Mouse (Mus musculus) forebrain, embryonic 12.5 days (tissue): ENCODE data around the gene Tmem147. TPM values are rescaled to one million over a fixed set of nuclear protein-coding genes. Genes with fewer than 3 reads are reported as not detected.

ENCODE experiments used
- ATAC-seq: fragments of 200-750 bp; cut with Nextera tagmentation; 2 replicates; pipeline ENCODE4 v1.8.0; 2017; ENCODE audit warnings: moderate TSS enrichment; ENCODE audit not compliant: low FRiP score
- H3K27ac ChIP-seq: fragments of 300-500 bp; sonication (generic); 2 replicates; pipeline ENCODE4 v1.5.1; 2016; ENCODE audit warnings: mild to moderate bottlenecking
- H3K27me3 ChIP-seq: fragments of 300-500 bp; sonication (generic); 2 replicates; pipeline ENCODE4 v1.6.1; 2016; ENCODE audit warnings: mild to moderate bottlenecking
- H3K36me3 ChIP-seq: fragments of 300-500 bp; sonication (generic); replicated peaks from 2 replicates; pipeline ENCODE4 v1.6.1; 2016; ENCODE audit warnings: mild to moderate bottlenecking
- H3K4me1 ChIP-seq: fragments of 300-500 bp; sonication (generic); 2 replicates; pipeline ENCODE4 v1.6.1; 2016
- H3K4me2 ChIP-seq: fragments of 300-500 bp; sonication (generic); 2 replicates; pipeline ENCODE4 v1.6.1; 2016; ENCODE audit warnings: mild to moderate bottlenecking, moderate library complexity
- H3K4me3 ChIP-seq: fragments of 300-500 bp; sonication (generic); replicated peaks from 2 replicates; pipeline ENCODE4 v1.5.1; 2016; ENCODE audit warnings: mild to moderate bottlenecking
- H3K9ac ChIP-seq: fragments of 300-500 bp; sonication (generic); 2 replicates; pipeline ENCODE4 v1.6.1; 2016; ENCODE audit warnings: mild to moderate bottlenecking
- H3K9me3 ChIP-seq: fragments of 300-500 bp; sonication (generic); 2 replicates; pipeline ENCODE4 v1.6.1; 2016
- WGBS: fragments of 180-500 bp; shearing (Covaris S2); methylation state at CpG from one replicate; pipeline ENCODE4 v1.1.7; 2016; 5-methylcytosine and 5-hydroxymethylcytosine counted together
- polyA plus RNA-seq: library from polyadenylated mRNA; unstranded; fragments of >200 nt; fragmentation: Nextera tagmentation; extraction: Ambion mirVana; gene quantifications from 2 replicates; pipeline ENCODE4 v1.2.1, GENCODE M21; 2016

The Tmem147 gene
- 135 and 144 TPM in 2 replicates for polyA plus RNA-seq

DNA sequence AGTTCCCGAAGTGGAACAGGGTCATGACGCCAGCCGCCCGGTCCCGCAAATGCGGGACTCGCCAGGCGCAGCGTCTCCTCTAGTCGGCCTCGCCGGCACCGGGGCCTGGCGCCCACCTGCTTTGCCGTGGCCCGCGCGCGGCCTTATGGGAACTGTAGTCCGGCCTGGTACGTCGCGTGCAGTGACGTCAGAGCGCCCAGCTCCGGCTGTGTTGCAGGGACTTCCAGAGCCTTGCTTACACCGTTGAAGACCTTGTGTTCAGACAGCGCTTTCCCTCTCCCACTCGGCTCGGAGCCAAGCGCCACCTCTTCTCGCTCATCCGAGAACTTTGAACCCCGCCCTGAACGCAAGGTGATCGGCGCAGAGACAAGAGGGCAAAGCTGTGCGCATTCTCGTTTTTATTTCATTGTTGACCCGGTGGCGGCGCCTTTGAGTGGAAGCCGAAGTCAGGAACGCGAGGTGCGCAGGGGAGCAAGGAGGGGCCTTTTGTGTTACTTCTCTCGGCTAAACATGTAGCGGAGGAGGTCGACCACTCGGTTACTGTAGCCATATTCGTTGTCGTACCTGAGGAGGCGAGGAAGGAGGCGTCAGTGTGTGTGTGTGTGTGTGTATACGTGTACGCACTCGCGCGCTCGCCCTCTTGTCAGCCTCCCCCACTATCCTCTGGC is at the start of gene Tmem147:
Tmem147 (minus strand) TSS at position 145 of the 668 bp plus-strand sequence.
- peaks cover 26% of the 10 kb centered on the region for H3K4me1 ChIP-seq
- peak within 1 kb of the TSS; percentile 70 for H3K4me2 ChIP-seq
- peak; percentile 98 for ATAC-seq
- H3K9ac ChIP-seq: peak within 1 kb of the TSS; percentile 69
- peak within 1 kb of the TSS; percentile 91 for H3K27ac ChIP-seq
- no peaks in the 10 kb centered on the region for H3K27me3 ChIP-seq
- under 1% methylated on average over 60 of the region's 60 CpGs for WGBS
- no peaks in the 10 kb centered on the region for H3K9me3 ChIP-seq
- H3K4me3 ChIP-seq: peak within 1 kb of the TSS; percentile 61
- peaks cover 45% of the 10 kb centered on the region for H3K36me3 ChIP-seq

DNA sequence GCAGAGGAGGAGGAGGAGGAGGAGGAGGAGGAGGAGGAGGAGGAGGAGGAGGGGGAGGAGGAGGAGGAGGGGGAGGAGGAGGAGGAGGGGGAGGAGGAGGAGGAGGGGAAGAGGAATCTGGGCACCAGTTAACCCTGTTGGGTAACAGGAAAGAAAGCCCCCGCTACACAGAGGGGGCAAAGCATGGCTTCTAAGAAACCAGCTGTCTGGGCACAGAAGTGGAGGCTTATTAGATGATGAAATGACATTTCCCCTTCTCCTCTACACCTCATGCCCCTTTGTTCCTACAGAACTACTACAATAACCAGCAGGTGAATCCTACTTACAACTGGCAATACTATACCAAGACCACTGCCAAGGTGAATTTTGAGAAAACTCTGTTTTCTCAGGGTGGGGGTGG is 48.6 kb upstream of the Tmem147 start:
- no peak overlapping the region for H3K9ac ChIP-seq
- WGBS: 57% methylated on average over 1 of the region's 1 CpGs
- no peaks in the 10 kb centered on the region for H3K4me1 ChIP-seq
- no peaks in the 10 kb centered on the region for H3K27me3 ChIP-seq
- no peak overlapping the region for H3K4me3 ChIP-seq
- H3K9me3 ChIP-seq: no peaks in the 10 kb centered on the region
- H3K36me3 ChIP-seq: no peaks in the 10 kb centered on the region
- H3K27ac ChIP-seq: no peak overlapping the region
- no peak for ATAC-seq
- H3K4me2 ChIP-seq: no peak overlapping the region

DNA sequence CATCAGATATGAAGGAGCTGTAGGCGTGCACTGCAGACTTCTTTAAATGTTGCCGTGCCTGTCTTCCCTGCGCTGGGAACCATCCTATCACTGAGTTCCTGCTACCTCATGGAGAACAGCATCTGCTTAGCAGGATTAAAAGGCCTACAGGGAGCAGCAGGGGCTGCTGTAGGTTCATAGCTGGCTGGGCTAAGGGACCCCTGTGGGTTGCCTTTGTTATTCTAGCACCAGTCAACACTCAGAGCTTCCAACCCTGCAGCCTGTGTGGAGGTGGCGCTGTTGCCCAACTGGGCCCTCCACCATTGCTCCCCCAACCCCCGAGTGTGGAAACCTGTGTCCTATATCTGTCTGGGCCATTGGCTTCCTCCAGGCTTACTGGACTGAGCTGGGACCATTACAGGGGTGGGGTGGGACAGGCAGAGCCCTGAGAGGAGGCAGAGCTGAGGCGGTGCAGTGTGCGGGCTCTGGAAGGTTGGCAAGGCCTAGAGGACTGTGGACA is 47.8 kb upstream of the Tmem147 start:
- no peaks in the 10 kb centered on the region for H3K36me3 ChIP-seq
- no peak overlapping the region for H3K9ac ChIP-seq
- H3K4me3 ChIP-seq: no peak overlapping the region
- H3K27me3 ChIP-seq: no peaks in the 10 kb centered on the region
- H3K27ac ChIP-seq: no peak overlapping the region
- no peaks in the 10 kb centered on the region for H3K4me1 ChIP-seq
- no peak for ATAC-seq
- 48% methylated on average over 7 of the region's 7 CpGs for WGBS
- H3K9me3 ChIP-seq: no peaks in the 10 kb centered on the region
- no peak overlapping the region for H3K4me2 ChIP-seq

DNA sequence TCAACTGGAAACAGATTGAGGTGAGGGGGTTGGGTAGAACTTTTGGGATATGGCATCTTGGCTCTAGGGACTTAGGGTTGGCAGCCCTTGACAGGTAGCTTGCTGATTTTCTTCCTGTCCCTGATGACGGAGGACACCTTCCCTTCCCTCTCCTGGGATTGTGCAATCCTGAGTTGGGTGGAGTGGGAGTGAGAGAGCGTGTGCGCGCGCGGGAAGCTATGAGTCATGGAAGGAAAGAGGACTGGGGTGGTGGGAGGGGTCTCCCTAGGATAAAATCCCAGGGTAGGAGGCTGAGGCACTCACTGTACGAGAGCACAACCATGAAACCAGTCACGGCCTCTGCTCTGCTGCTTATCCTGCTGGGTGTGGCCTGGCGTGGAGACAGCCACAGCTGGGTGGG is 46.8 kb upstream of the Tmem147 start:
- H3K36me3 ChIP-seq: no peaks in the 10 kb centered on the region

DNA sequence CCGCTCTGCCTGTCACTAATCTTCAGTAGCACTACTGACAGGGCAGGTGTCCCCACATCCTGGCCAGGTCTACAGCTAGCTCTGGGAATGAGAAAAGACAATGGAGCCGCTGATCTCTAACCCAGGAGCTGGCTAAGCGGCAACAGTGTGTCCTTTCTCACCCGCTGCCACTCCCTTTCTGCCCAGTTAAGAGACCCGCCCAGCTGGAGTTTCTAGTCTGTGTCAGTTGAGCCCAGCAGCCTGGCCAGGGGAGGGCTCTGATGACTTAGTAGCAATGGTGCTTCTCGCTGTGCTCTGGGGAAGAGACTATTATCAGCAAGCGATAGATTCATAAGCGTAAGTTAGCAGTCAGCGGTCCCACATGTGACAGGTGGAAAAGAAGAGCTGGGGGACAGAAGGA is 39.9 kb upstream of the Tmem147 start:
- H3K36me3 ChIP-seq: no peaks in the 10 kb centered on the region
- no peak overlapping the region for H3K4me3 ChIP-seq
- no peak overlapping the region for H3K27ac ChIP-seq
- H3K4me1 ChIP-seq: no peaks in the 10 kb centered on the region
- H3K9ac ChIP-seq: no peak overlapping the region
- no peaks in the 10 kb centered on the region for H3K27me3 ChIP-seq
- no peak overlapping the region for H3K4me2 ChIP-seq
- WGBS: 34% methylated on average over 9 of the region's 9 CpGs
- no peaks in the 10 kb centered on the region for H3K9me3 ChIP-seq
- no peak for ATAC-seq

More for the DNA sequence above, 46.8 kb upstream of the Tmem147 start:
- ATAC-seq: no peak
- H3K27ac ChIP-seq: no peak overlapping the region
- H3K4me3 ChIP-seq: no peak overlapping the region
- no peaks in the 10 kb centered on the region for H3K4me1 ChIP-seq
- H3K4me2 ChIP-seq: no peak overlapping the region
- no peaks in the 10 kb centered on the region for H3K27me3 ChIP-seq
- WGBS: 89% methylated on average over 9 of the region's 9 CpGs
- H3K9me3 ChIP-seq: no peaks in the 10 kb centered on the region
- no peak overlapping the region for H3K9ac ChIP-seq

DNA sequence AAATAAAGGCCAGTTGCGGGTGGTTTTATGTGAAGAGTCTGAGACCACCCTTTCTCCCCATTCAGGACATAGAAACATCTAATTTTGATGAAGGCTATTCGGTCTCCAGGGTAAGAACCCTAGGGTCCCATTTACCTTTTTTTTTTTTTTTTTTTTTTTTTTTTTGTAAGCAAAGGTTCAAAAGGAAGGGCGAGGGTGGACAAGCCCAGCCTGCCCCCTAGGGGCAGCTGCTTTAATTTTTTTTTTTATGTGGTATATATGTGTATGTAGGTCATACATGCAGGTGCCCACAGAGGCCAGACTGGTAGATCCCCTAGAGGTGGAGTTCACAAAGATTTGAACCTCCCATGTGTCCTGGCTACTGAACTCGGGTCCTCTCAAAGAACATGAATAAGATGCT is 37.1 kb upstream of the Tmem147 start:
- 88% methylated on average over 4 of the region's 4 CpGs for WGBS
- Histone ChIP-seq H3K27ac (no peak overlapping the region), H3K4me2 (no peak overlapping the region), H3K27me3 (0 out of 2 replicates have a peak, but pooled peaks cover 4% of the 10 kb centered on the region), H3K4me3 (no peak overlapping the region), H3K9ac (no peak overlapping the region), H3K9me3 (no peaks in the 10 kb centered on the region), H3K36me3 (no peaks in the 10 kb centered on the region), H3K4me1 (no peaks in the 10 kb centered on the region)
- no peak for ATAC-seq

DNA sequence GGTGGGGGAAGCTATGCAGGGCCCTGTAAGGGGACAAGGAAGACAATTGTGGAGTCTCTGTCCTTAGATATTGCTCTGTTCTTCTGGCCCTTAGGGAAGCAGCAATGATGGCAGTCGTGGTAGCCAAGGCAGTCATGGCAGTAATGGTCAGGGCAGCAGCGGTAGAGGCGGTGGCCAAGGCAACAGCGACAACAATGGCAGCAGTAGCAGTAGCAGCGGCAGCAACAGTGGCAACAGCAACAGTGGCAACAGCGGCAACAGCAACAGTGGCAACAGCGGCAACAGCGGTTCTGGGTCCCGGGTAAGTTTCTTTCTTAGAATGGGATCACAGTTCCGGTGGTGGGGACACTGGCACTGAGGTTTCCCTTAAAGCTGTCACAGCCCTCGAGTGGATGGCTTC is 35.8 kb upstream of the Tmem147 start:
- no peaks in the 10 kb centered on the region for H3K4me1 ChIP-seq
- H3K9me3 ChIP-seq: no peaks in the 10 kb centered on the region
- WGBS: 42% methylated on average over 11 of the region's 11 CpGs
- ATAC-seq: no peak
- no peak overlapping the region for H3K27ac ChIP-seq
- H3K36me3 ChIP-seq: no peaks in the 10 kb centered on the region
- H3K27me3 ChIP-seq: 0 out of 2 replicates have a peak, but pooled peaks cover 4% of the 10 kb centered on the region
- H3K4me2 ChIP-seq: peak overlapping the region; percentile 23; the same call in 1 of the 2 replicates
- no peak overlapping the region for H3K9ac ChIP-seq
- H3K4me3 ChIP-seq: 0 out of 2 replicates have a peak overlapping the region, but pooled peaks have one; percentile 3

DNA sequence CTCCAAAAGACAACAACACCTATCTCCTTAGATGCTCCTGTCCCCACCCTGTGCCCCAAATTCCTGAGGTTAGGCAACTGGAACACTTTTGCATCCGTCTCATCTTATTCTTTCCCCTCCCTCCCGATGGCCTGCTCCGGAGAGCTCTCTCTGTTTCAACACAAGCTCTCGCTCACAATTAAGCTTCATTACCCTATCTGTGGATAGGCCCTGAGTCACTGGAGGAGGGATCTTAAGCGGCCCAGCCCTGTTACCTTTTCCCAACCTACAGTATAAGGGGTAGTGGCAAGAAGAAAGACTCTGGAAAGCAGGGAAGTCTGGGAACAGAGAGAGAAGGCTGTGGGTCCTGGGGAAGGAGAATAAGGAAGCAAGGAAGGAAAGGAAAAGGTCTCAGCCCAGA is 34.1 kb upstream of the Tmem147 start, which contains the start of gene Dmkn:
Dmkn (plus strand) TSS at position 301 of the 400 bp plus-strand sequence.
- Histone ChIP-seq H3K36me3 (no peaks in the 10 kb centered on the region), H3K4me3 (no peak within 1 kb of the TSS), H3K9ac (no peak within 1 kb of the TSS)

DNA sequence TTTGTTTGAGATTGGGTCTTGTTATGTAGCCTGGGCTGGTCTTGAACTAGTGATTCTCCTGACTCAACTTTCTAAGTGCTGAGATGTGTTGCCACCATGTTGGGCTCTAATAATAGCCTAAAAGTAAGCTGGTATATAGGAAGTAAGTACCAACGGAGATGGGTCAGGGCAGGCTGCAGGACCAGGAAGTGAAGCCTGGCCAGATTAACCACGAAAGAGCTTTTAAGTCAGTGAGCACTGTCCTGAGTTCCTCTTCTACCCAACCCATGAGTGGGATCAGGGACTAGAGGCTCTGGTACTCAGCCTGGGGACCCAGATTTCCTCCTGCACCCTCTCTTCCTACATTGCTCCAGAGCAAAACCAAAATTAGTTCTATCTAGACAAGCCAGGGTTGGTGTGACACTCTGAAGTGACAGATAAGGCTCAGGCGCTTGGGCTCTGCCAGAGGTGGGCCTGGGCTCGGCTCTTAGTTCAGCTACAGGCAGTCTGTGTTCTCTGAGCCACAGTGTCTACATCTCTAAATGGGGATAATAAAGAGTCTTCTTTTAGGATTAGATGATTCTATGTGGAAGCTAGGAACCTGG is 32.5 kb upstream of the Tmem147 start:
- Histone ChIP-seq H3K4me1 (no peaks in the 10 kb centered on the region), H3K27ac (no peak overlapping the region), H3K4me3 (no peak overlapping the region), H3K9me3 (no peaks in the 10 kb centered on the region), H3K27me3 (0 out of 2 replicates have a peak, but pooled peaks cover 4% of the 10 kb centered on the region), H3K4me2 (no peak overlapping the region), H3K9ac (no peak overlapping the region), H3K36me3 (no peaks in the 10 kb centered on the region)
- no peak for ATAC-seq
- WGBS: 79% methylated on average over 4 of the region's 4 CpGs

More for the DNA sequence above, 34.1 kb upstream of the Tmem147 start, which contains the start of gene Dmkn:
- Histone ChIP-seq H3K4me2 (no peak within 1 kb of the TSS), H3K9me3 (no peaks in the 10 kb centered on the region), H3K27me3 (0 out of 2 replicates have a peak, but pooled peaks cover 4% of the 10 kb centered on the region), H3K27ac (no peak within 1 kb of the TSS), H3K4me1 (no peaks in the 10 kb centered on the region)
- ATAC-seq: no peak
- WGBS: 37% methylated on average over 5 of the region's 5 CpGs

DNA sequence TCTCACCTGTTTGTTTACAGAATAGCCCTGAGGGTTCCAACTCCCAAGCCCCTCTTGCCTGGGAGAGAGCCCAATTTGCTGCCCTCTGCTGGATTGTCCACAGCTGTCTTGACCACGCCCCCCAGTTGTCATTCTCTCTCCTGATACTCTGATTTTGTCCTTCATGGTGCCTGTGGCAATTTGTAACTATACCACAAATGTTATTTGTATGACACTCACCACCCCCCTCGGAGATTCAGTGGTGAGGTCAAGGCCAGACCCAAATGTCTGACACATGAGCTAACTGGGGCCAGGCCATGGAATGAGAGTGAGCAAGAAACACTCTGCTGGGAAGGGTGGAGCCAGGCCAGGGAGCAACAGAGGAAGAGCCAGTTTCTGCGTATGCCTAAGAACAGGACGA is 29.5 kb upstream of the Tmem147 start:
- Histone ChIP-seq H3K4me2 (no peak overlapping the region), H3K4me1 (no peaks in the 10 kb centered on the region), H3K27ac (no peak overlapping the region), H3K27me3 (0 out of 2 replicates have a peak, but pooled peaks cover 2% of the 10 kb centered on the region), H3K9ac (no peak overlapping the region), H3K4me3 (no peak overlapping the region), H3K36me3 (peaks cover 17% of the 10 kb centered on the region), H3K9me3 (peaks cover 7% of the 10 kb centered on the region; the same call in 1 of the 2 replicates)
- 36% methylated on average over 4 of the region's 4 CpGs for WGBS
- no peak for ATAC-seq

DNA sequence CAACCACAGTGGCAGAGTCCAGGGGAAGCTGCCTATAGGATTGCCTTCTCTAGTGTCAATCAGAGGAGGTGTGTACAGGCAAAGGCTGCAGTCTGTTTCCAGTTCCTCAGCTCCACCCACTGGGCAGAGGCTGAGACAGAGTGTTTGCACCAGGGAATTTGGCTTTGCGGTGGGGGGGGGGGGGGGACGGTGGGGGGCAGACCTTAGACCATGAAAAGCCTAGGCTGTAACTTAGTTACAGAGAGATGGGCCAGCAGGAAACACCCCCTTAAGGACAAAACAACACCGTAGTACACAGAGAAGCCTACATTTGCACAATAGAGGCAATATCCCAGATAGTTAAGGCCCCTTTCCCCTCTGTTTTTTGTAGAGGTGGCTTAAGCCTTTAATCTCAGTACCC is 27.7 kb upstream of the Tmem147 start:
- Histone ChIP-seq H3K9me3 (peaks cover 7% of the 10 kb centered on the region; the same call in 1 of the 2 replicates), H3K27ac (no peak overlapping the region), H3K36me3 (peaks cover 17% of the 10 kb centered on the region), H3K9ac (no peak overlapping the region), H3K27me3 (no peaks in the 10 kb centered on the region), H3K4me3 (no peak overlapping the region), H3K4me1 (no peaks in the 10 kb centered on the region), H3K4me2 (no peak overlapping the region)
- no peak for ATAC-seq
- WGBS: 81% methylated on average over 3 of the region's 3 CpGs

DNA sequence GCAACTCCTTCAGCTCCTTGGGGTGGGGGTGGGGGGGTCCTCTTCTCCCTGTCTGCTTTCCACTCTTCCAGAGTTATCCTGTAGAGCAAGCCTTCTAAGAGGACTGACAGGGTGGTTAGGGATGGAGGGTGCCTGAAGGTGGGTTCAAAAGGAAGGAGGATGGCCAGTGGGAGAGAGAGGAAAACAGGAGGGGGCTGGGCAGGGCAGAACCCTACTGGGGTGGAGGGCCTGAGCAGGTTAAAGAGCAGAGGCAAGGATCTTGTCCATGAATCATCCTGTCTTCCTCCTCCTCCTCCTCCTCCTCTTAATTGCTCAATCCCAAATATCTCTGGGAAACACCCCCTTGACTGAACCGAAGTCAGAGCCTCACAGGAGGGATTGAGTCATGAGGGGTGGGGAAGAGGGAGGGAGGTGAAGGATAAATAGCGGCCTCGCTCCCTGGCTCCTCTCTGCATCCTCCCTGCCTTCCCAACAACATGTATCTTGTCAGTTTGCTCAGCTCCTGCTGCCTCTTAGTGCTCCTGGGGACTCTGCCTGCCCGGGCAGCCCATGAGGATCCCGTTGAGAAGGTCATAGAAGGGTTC is 21.8 kb upstream of the Tmem147 start, which contains the start of gene Sbsn:
Sbsn (plus strand) TSS at position 386 of the 584 bp plus-strand sequence.
- 70% methylated on average over 5 of the region's 5 CpGs for WGBS
- Histone ChIP-seq H3K9ac (no peak within 1 kb of the TSS), H3K27ac (no peak within 1 kb of the TSS), H3K4me3 (no peak within 1 kb of the TSS), H3K27me3 (no peaks in the 10 kb centered on the region), H3K36me3 (peaks cover 17% of the 10 kb centered on the region), H3K4me1 (no peaks in the 10 kb centered on the region), H3K4me2 (no peak within 1 kb of the TSS), H3K9me3 (peaks cover 7% of the 10 kb centered on the region; the same call in 1 of the 2 replicates)
- no peak for ATAC-seq
